Mouse (Mus musculus) ES-Bruce4 (cell line): ENCODE measurements around the gene Dock6. TPM values are rescaled to one million over a fixed set of nuclear protein-coding genes. Genes with fewer than 3 reads are reported as not detected.
"Not testable (repeated sequence)": the region's sequence is repeated elsewhere in the genome, so short reads cannot be mapped to it uniquely, and the experiment has no call there.

Source experiments
- H3K27ac ChIP-seq: 2 replicates; pipeline ENCODE4 v1.5.1; 2012; ENCODE audit warnings: low read length, inconsistent platforms; ENCODE audit not compliant: insufficient read depth
- H3K27me3 ChIP-seq: 2 replicates; pipeline ENCODE4 v1.6.1; 2012; ENCODE audit warnings: mild to moderate bottlenecking, low read length, inconsistent platforms; ENCODE audit not compliant: control insufficient read depth, poor library complexity, insufficient read depth, severe bottlenecking
- H3K36me3 ChIP-seq: 2 replicates; pipeline ENCODE4 v1.6.1; 2012; ENCODE audit warnings: inconsistent platforms, mild to moderate bottlenecking, low read length, moderate library complexity; ENCODE audit not compliant: control insufficient read depth, poor library complexity, insufficient read depth, severe bottlenecking
- H3K4me1 ChIP-seq: one replicate; pipeline ENCODE4 v1.8.1; 2011; ENCODE audit warnings: low read length; ENCODE audit not compliant: control insufficient read depth, insufficient read depth
- H3K4me3 ChIP-seq: 2 replicates; pipeline ENCODE4 v1.5.1; 2011; ENCODE audit warnings: low read depth, mild to moderate bottlenecking, low read length
- H3K9ac ChIP-seq: 2 replicates; pipeline ENCODE4 v1.6.1; 2012; ENCODE audit warnings: low read depth, mild to moderate bottlenecking, inconsistent platforms; ENCODE audit not compliant: poor library complexity, severe bottlenecking
- H3K9me3 ChIP-seq: replicated peaks from 2 replicates; pipeline ENCODE4 v1.6.1; 2012; ENCODE audit warnings: mild to moderate bottlenecking, low read length, inconsistent platforms; ENCODE audit not compliant: control insufficient read depth, poor library complexity, insufficient read depth, severe bottlenecking
- CTCF ChIP-seq: IDR thresholded peaks from one replicate; pipeline ENCODE4 v1.8.1; 2011; ENCODE audit warnings: low read depth, low read length
- EP300 ChIP-seq: IDR thresholded peaks from 2 replicates; pipeline ENCODE4 v1.6.1; 2011; ENCODE audit warnings: low read depth, low read length; ENCODE audit not compliant: insufficient read depth
- POLR2A ChIP-seq: IDR thresholded peaks from one replicate; pipeline ENCODE4 v1.8.1; 2011; ENCODE audit warnings: low read length; ENCODE audit not compliant: insufficient read depth
- polyA plus RNA-seq: library from polyadenylated mRNA; stranded (reverse); fragments of >200 nt; gene quantifications from 2 replicates; pipeline ENCODE4 v1.2.4, GENCODE M21; 2011; ENCODE audit warnings: low read depth; ENCODE audit not compliant: missing spikeins, insufficient read depth, insufficient read length

The Dock6 gene
- polyA plus RNA-seq, 1 experiment: 74.9 TPM

GRCm38 (mm10) chr9:21870879-21871524, 18.6 kb upstream of the Dock6 start:
- TF ChIP-seq CTCF: peak; percentile 85
- no peak for TF ChIP-seq POLR2A
- no peak for TF ChIP-seq EP300
- Histone ChIP-seq H3K9me3 (no peaks in the 10 kb centered on the region), H3K27ac (no peak overlapping the region), H3K27me3 (no peaks in the 10 kb centered on the region), H3K36me3 (no peaks in the 10 kb centered on the region), H3K9ac (no peak overlapping the region), H3K4me1 (no peaks in the 10 kb centered on the region), H3K4me3 (0 out of 2 replicates have a peak overlapping the region, but pooled peaks have one; percentile 34)

DNA sequence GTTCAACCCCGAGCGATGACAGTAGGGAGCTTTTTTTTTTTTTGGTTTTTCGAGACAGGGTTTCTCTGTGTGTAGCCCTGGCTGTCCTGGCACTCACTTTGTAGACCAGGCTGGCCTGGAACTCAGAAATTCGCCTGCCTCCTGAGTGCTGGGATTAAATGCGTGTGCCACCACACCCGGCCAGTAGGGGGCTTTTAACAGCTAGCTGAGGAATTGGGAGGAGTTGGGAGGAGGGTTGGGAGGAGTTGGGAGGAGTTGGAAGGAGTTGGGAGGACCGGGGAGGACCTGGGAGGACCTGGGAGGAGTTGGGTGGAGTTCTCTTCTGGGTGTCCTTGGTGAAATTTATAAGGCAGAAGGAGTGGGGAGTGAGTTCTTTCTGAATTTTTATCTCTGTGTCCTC, 16.9 kb upstream of the Dock6 start:
- H3K9ac ChIP-seq: not testable (repeated sequence)

GRCm38 (mm10) chr9:21867726-21868125, 15.3 kb upstream of the Dock6 start:
- Histone ChIP-seq H3K9ac (no peak overlapping the region), H3K4me3 (no peak overlapping the region), H3K36me3 (no peaks in the 10 kb centered on the region), H3K27me3 (no peaks in the 10 kb centered on the region), H3K9me3 (no peaks in the 10 kb centered on the region), H3K4me1 (peaks cover 2% of the 10 kb centered on the region), H3K27ac (no peak overlapping the region)
- no peak for TF ChIP-seq POLR2A
- no peak for TF ChIP-seq CTCF
- no peak for TF ChIP-seq EP300

More for the DNA sequence above, 16.9 kb upstream of the Dock6 start:
- not testable (repeated sequence) for H3K36me3 ChIP-seq, H3K9me3 ChIP-seq, H3K27ac ChIP-seq, H3K4me1 ChIP-seq, H3K4me3 ChIP-seq, H3K27me3 ChIP-seq
- TF ChIP-seq CTCF: peak; percentile 27

- no peaks in the 10 kb centered on the region for H3K36me3 ChIP-seq
- H3K27ac ChIP-seq: peak overlapping the region; percentile 41
- 0 out of 2 replicates have a peak, but pooled peaks cover 4% of the 10 kb centered on the region for H3K9me3 ChIP-seq
- no peaks in the 10 kb centered on the region for H3K27me3 ChIP-seq
- H3K4me3 ChIP-seq: no peak overlapping the region
- peaks cover 2% of the 10 kb centered on the region for H3K4me1 ChIP-seq
- no peak overlapping the region for H3K9ac ChIP-seq
- TF ChIP-seq EP300: 0 out of 2 replicates have a peak, but pooled peaks have one; percentile 14
- no peak for TF ChIP-seq POLR2A
- no peak for TF ChIP-seq CTCF
Measured at GRCm38 (mm10) chr9:21866641-21867040, 14.2 kb upstream of the Dock6 start.

GRCm38 (mm10) chr9:21865673-21866398, 13.4 kb upstream of the Dock6 start:
- TF ChIP-seq CTCF (no peak), EP300 (no peak), POLR2A (no peak)
- Histone ChIP-seq H3K27me3 (no peaks in the 10 kb centered on the region), H3K4me1 (peaks cover 2% of the 10 kb centered on the region), H3K9ac (no peak overlapping the region), H3K27ac (peak overlapping the region; percentile 41; the same call in 1 of the 2 replicates), H3K36me3 (no peaks in the 10 kb centered on the region), H3K4me3 (no peak overlapping the region), H3K9me3 (0 out of 2 replicates have a peak, but pooled peaks cover 4% of the 10 kb centered on the region)

DNA sequence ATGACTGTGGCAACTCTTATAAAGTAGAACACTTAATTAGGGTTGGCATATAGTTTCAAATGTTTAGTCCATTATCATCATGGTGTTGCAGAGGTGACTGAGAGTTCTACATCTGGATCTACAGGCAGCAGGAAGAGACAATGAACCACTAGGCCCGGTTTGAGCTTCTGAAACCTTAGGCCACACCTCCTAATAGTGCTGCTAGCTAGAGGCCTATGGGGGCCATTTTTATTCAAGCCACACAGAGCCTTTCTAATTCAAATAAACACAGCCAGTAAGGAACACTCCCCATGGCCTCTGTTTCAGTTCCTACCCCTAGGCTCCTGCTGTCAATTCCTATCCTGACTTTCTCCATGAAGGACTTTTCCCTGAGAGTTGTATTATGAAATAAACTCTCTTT, 9.7 kb upstream of the Dock6 start:
- H3K27ac ChIP-seq: no peak overlapping the region
- H3K4me1 ChIP-seq: peaks cover 4% of the 10 kb centered on the region

DNA sequence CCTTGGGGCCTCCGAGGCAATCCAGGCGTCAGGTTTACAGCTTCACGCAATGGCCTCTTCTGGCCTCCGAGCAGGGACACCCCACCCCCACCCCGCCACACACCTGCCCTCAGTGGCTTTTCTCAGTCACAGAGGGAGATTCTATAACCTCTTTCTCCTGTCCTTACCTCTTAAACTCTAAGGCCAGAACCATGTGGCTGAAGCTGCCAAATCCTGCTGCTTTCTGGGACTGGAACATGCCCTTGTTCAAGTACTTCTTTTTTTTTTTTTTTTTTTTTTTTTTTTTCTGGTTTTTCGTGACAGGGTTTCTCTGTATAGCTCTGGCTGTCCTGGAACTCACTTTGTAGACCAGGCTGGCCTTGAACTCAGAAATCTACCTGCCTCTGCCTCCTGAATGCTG, 7.9 kb upstream of the Dock6 start:
- not testable (repeated sequence) for H3K36me3 ChIP-seq, H3K9me3 ChIP-seq, H3K9ac ChIP-seq, H3K4me1 ChIP-seq, H3K4me3 ChIP-seq, H3K27me3 ChIP-seq
- H3K27ac ChIP-seq: peak overlapping the region; percentile 68; the same call in 1 of the 2 replicates

More for the DNA sequence above, 9.7 kb upstream of the Dock6 start:
- Histone ChIP-seq H3K36me3 (no peaks in the 10 kb centered on the region), H3K9me3 (0 out of 2 replicates have a peak, but pooled peaks cover 4% of the 10 kb centered on the region), H3K27me3 (no peaks in the 10 kb centered on the region), H3K4me3 (no peak overlapping the region), H3K9ac (no peak overlapping the region)
- TF ChIP-seq POLR2A: no peak
- no peak for TF ChIP-seq EP300
- no peak for TF ChIP-seq CTCF
